8 mouse cellular contexts compared by ENCODE assay signal in genomic region chr4:147847614-147848583, GRCm38 (mm10). TPM values are rescaled to one million over a fixed set of nuclear protein-coding genes. Genes with fewer than 3 reads are reported as not detected.
DNase-seq lines count a peak whose midpoint lies in the region; ATAC-seq and TF ChIP-seq lines count a peak whose summit lies in the region.

Gene Zfp933 (minus strand): TSS chr4:147848366.

- no peak for TF ChIP-seq CTCF in lung, embryonic 14.5 days (IDR thresholded peaks at IDR 0.05; ENCODE audit: low read depth)
- no peak for TF ChIP-seq CTCF in olfactory bulb, adult 2 months (IDR thresholded peaks at IDR 0.05; ENCODE audit: insufficient read depth, low read depth, low read length)
- no peak for TF ChIP-seq CTCF in thymus, adult 2 months (IDR thresholded peaks at IDR 0.05; ENCODE audit: borderline replicate concordance, control insufficient read depth, extremely low read depth, insufficient read depth, low read length, poor library complexity)

- DNase-seq in Muller cell, postnatal 12 days (ENCODE audit: inconsistent ontology term), result peak; percentile 79
- peak; percentile 75 to 78 for DNase-seq in cerebellum, adult 18-20 months
- peak; percentile 90 for DNase-seq in forelimb bud, embryonic 11.5 days (ENCODE audit: low read depth, low spot score)
- DNase-seq in layer of hippocampus, adult 8-10 months (ENCODE audit: low spot score in 2 of 2), result peak; percentile 66 to 85
- peak; percentile 95 for DNase-seq in lung, embryonic 14.5 days
- DNase-seq in thymus, adult 2 months, result peak; percentile 61

- peak within 1 kb of the TSS; percentile 71 for H3K4me2 ChIP-seq in lung, embryonic 14.5 days

- peaks cover 3% of the 10 kb centered on the region; the same call in 1 of the 2 replicates for H3K9me3 ChIP-seq in lung, embryonic 14.5 days (ENCODE audit: low read depth, low read length)

- no peaks in the 10 kb centered on the region for H3K27me3 ChIP-seq in lung, embryonic 14.5 days (ENCODE audit: insufficient read depth, low read length)
- H3K27me3 ChIP-seq in thymus, adult 2 months (ENCODE audit: control insufficient read depth, insufficient read depth, low read length), result no peaks in the 10 kb centered on the region

- ATAC-seq in hematopoietic stem cell, adult 5-6 weeks (replicated peaks in 1 of 2; ENCODE audit: insufficient read depth in 1 of 2, low FRiP score in 2 of 2, low TSS enrichment in 1 of 2, low read depth in 1 of 2, poor library complexity in 2 of 2, severe bottlenecking in 2 of 2), result peak; percentile 89 to 94
- ATAC-seq in lung, embryonic 14.5 days (ENCODE audit: insufficient read depth), result peak; percentile 94

- H3K9ac ChIP-seq in lung, embryonic 14.5 days, result peak within 1 kb of the TSS; percentile 64

- H3K27ac ChIP-seq in lung, embryonic 14.5 days (ENCODE audit: low read depth), result no peak within 1 kb of the TSS
- peak within 1 kb of the TSS; percentile 16 for H3K27ac ChIP-seq in olfactory bulb, adult 2 months (ENCODE audit: insufficient read depth, low read depth, low read length)
- H3K27ac ChIP-seq in thymus, adult 2 months (ENCODE audit: control insufficient read depth, insufficient read depth, low read length), result no peak within 1 kb of the TSS

- 3% methylated on average over 23 of the region's 23 CpGs for WGBS in lung, embryonic 14.5 days
- WGBS in olfactory bulb, adult 2 months, result 1% methylated on average over 23 of the region's 23 CpGs
- WGBS in thymus, adult 2 months, result 2% methylated on average over 23 of the region's 23 CpGs

- H3K36me3 ChIP-seq in lung, embryonic 14.5 days (ENCODE audit: insufficient read depth), result 0 out of 2 replicates have a peak, but pooled peaks cover 4% of the 10 kb centered on the region
- H3K36me3 ChIP-seq in thymus, adult 2 months (ENCODE audit: control insufficient read depth, insufficient read depth, low read length), result no peaks in the 10 kb centered on the region

- 0 out of 2 replicates have a peak, but pooled peaks cover 6% of the 10 kb centered on the region for H3K4me1 ChIP-seq in lung, embryonic 14.5 days (ENCODE audit: insufficient read depth)
- H3K4me1 ChIP-seq in olfactory bulb, adult 2 months (ENCODE audit: control insufficient read depth, insufficient read depth, low read length), result peaks cover 3% of the 10 kb centered on the region; the same call in 1 of the 2 replicates
- peaks cover 2% of the 10 kb centered on the region; the same call in 1 of the 2 replicates for H3K4me1 ChIP-seq in thymus, adult 2 months (replicated peaks; ENCODE audit: control insufficient read depth, insufficient read depth, low read length)

- H3K4me3 ChIP-seq in lung, embryonic 14.5 days (ENCODE audit: low read depth, low read length), result peak within 1 kb of the TSS; percentile 64
- peak within 1 kb of the TSS; percentile 97 for H3K4me3 ChIP-seq in olfactory bulb, adult 2 months (ENCODE audit: insufficient read depth, low read depth, low read length)
- H3K4me3 ChIP-seq in thymus, adult 2 months (ENCODE audit: control insufficient read depth, insufficient read depth, low read length), result peak within 1 kb of the TSS; percentile 91

- TF ChIP-seq POLR2A in olfactory bulb, adult 2 months (IDR thresholded peaks at IDR 0.05; ENCODE audit: insufficient read depth, low read depth, low read length), result no peak
- no peak for TF ChIP-seq POLR2A in thymus, adult 2 months (IDR thresholded peaks at IDR 0.05; ENCODE audit: control insufficient read depth, extremely low read depth, insufficient read depth, low read length, poor library complexity)

RNA-seq across cellular contexts. Expression of gene Zfp933, which starts in this region (rescaled TPM):
- total RNA-seq in hematopoietic stem cell, adult 5-6 weeks (2017), result 12.8 and 16.1 TPM in 2 replicates
- 10 to 100 TPM; 15.2 to 23.5 (median 20.0) TPM for total RNA-seq in layer of hippocampus, adult 8-10 months (2022)
- polyA plus RNA-seq in lung, embryonic 14.5 days (2014; fragmentation: Nextera tagmentation; extraction: Ambion mirVana), result 4.5 and 6.6 TPM in 2 replicates
- not detected in 2 replicates for polyA plus RNA-seq in olfactory bulb, adult 2 months (2012; ENCODE audit: insufficient read depth, insufficient read length, low replicate concordance, missing spikeins)
- 1.3 and 1.5 TPM in 2 replicates for polyA plus RNA-seq in thymus, adult 2 months (2012; rRNA removed)
